Mouse (Mus musculus) myocyte (in vitro differentiated cells): ENCODE data around the gene Ldlr.

ENCODE experiments used
- CEBPB ChIP-seq: IDR thresholded peaks from 2 replicates; pipeline ENCODE4 v1.6.1; 2011; ENCODE audit warnings: mild to moderate bottlenecking, moderate library complexity; ENCODE audit not compliant: poor library complexity, insufficient read depth, severe bottlenecking
- E2F4 ChIP-seq: IDR thresholded peaks from one replicate; pipeline ENCODE4 v1.6.1; 2011; ENCODE audit warnings: mild to moderate bottlenecking, control low read depth, moderate library complexity; ENCODE audit not compliant: insufficient read depth
- POLR2A ChIP-seq: IDR thresholded peaks from one replicate; pipeline ENCODE4 v1.6.1; 2011; ENCODE audit warnings: low read depth, mild to moderate bottlenecking, control low read depth, moderate library complexity; ENCODE audit not compliant: insufficient read length

DNA sequence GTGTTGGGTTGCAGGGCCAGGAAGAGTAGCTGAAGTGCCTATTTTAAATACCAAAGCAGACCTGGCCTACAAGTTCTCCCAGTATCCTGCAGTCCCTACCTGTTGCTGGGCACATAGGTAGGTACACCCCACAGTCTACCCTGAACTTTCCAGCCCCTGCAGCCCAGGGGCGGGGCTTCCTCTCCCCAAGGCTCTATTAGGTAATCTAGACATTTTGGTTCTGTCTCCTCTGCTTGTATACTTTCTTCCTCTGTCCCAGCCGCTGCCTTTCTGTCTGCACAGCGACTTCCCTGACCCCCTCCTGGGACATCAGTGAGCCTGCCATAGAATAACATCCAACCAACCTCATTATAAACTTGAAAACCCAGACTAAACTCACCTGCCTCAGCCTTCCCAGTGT, 27.1 kb downstream of the Ldlr start:
- TF ChIP-seq E2F4 (no peak), CEBPB (no peak), POLR2A (no peak)
